Mouse (Mus musculus) right cerebral cortex, adult 2 months (tissue): ENCODE results near the gene Fgfr2.

Experiments
- DNase-seq, 2 experiments: peaks; one replicate each; pipeline ENCODE4 v3.0.0; 2021 to 2022; ENCODE audit warnings: low spot score in 2 of 2

Gene Fgfr2

GRCm38 (mm10) chr7:130959868-130960267 is 2163.3 kb downstream of the Fgfr2 start:
- DNase-seq: peak; percentile 31 to 49

GRCm38 (mm10) chr7:130958551-130958950 is 2164.6 kb downstream of the Fgfr2 start:
- no peak for DNase-seq

GRCm38 (mm10) chr7:130954177-130954601 is 2169.0 kb downstream of the Fgfr2 start:
- no peak for DNase-seq

- DNase-seq: no peak
Measured at GRCm38 (mm10) chr7:130953376-130953775, 2169.8 kb downstream of the Fgfr2 start.

GRCm38 (mm10) chr7:130951004-130951403 is 2172.1 kb downstream of the Fgfr2 start:
- DNase-seq: no peak

GRCm38 (mm10) chr7:130950482-130950881 is 2172.7 kb downstream of the Fgfr2 start:
- no peak for DNase-seq

GRCm38 (mm10) chr7:130949331-130949751 is 2173.8 kb downstream of the Fgfr2 start:
- peak; percentile 43 to 53 for DNase-seq

- no peak for DNase-seq
Measured at GRCm38 (mm10) chr7:130948563-130949208, 2174.5 kb downstream of the Fgfr2 start.

- no peak for DNase-seq
Measured at GRCm38 (mm10) chr7:130946303-130946702, 2176.8 kb downstream of the Fgfr2 start.

GRCm38 (mm10) chr7:130945730-130946129 is 2177.4 kb downstream of the Fgfr2 start:
- DNase-seq: no peak

- DNase-seq: no peak
Measured at GRCm38 (mm10) chr7:130944766-130945475, 2178.2 kb downstream of the Fgfr2 start.

- no peak for DNase-seq
Measured at GRCm38 (mm10) chr7:130943280-130943895, 2179.8 kb downstream of the Fgfr2 start.

GRCm38 (mm10) chr7:130940733-130941132 is 2182.4 kb downstream of the Fgfr2 start:
- no peak for DNase-seq

GRCm38 (mm10) chr7:130938896-130939295 is 2184.3 kb downstream of the Fgfr2 start:
- no peak for DNase-seq

GRCm38 (mm10) chr7:130938005-130938404 is 2185.1 kb downstream of the Fgfr2 start:
- no peak for DNase-seq

GRCm38 (mm10) chr7:130937266-130937841 is 2185.8 kb downstream of the Fgfr2 start:
- DNase-seq: no peak

- no peak for DNase-seq
Measured at GRCm38 (mm10) chr7:130936472-130936951, 2186.6 kb downstream of the Fgfr2 start.

- peak; percentile 73 for DNase-seq
Measured at GRCm38 (mm10) chr7:130935793-130936471, 2187.2 kb downstream of the Fgfr2 start, which contains the start of gene Htra1. Htra1 (plus strand) TSS chr7:130936111.

- no peak for DNase-seq
Measured at GRCm38 (mm10) chr7:130935421-130935792, 2187.7 kb downstream of the Fgfr2 start.

GRCm38 (mm10) chr7:130934654-130935053 is 2188.5 kb downstream of the Fgfr2 start:
- DNase-seq: no peak

GRCm38 (mm10) chr7:130932921-130933320 is 2190.2 kb downstream of the Fgfr2 start:
- DNase-seq: no peak

- DNase-seq: no peak
Measured at GRCm38 (mm10) chr7:130930401-130930800, 2192.7 kb downstream of the Fgfr2 start.
